Mouse (Mus musculus): Measurements from ENCODE around the gene Cutc. TPM values are rescaled to one million over a fixed set of nuclear protein-coding genes. Genes with fewer than 3 reads are reported as not detected.

The Cutc gene
- 1 to 10 TPM; 3.1 to 3.7 TPM for total RNA-seq (2021)

GRCm38 (mm10) chr19:43752489-43753225 is at the start of gene Cutc, which contains the start of gene Cox15:
Gene Cutc, plus strand, starts transcription at chr19:43752996.
Gene Cox15, minus strand, starts transcription at chr19:43753000.
- intact Hi-C loops (cut with DNase I): loop anchor here (10.0 kb wide), 1 partner anchor 192 kb away; the partner anchor contains the start of gene Dnmbp
- DNase-seq (ENCODE audit: extremely low spot score in 1 of 2, low spot score in 2 of 2): peak; percentile 92 to 98

- intact Hi-C loops (cut with DNase I): no loop called here
- DNase-seq (ENCODE audit: extremely low spot score in 1 of 2, low spot score in 2 of 2): no peak
Measured at GRCm38 (mm10) chr19:43704211-43704610, 48.6 kb upstream of the Cutc start.

- intact Hi-C loops (cut with DNase I): no loop called here
- no peak for DNase-seq (ENCODE audit: extremely low spot score in 1 of 2, low spot score in 2 of 2)
Measured at GRCm38 (mm10) chr19:43704787-43705497, 47.9 kb upstream of the Cutc start.

- intact Hi-C loops (cut with DNase I): no loop called here
- no peak for DNase-seq (ENCODE audit: extremely low spot score in 1 of 2, low spot score in 2 of 2)
Measured at GRCm38 (mm10) chr19:43708206-43708605, 44.6 kb upstream of the Cutc start.

- intact Hi-C loops (cut with DNase I): no loop called here
Measured at GRCm38 (mm10) chr19:43709317-43709716, 43.5 kb upstream of the Cutc start.

GRCm38 (mm10) chr19:43711159-43711916 is 41.5 kb upstream of the Cutc start:
- intact Hi-C loops (cut with DNase I): no loop called here
- DNase-seq (ENCODE audit: extremely low spot score in 1 of 2, low spot score in 2 of 2): no peak

More at GRCm38 (mm10) chr19:43709317-43709716, 43.5 kb upstream of the Cutc start:
- DNase-seq (ENCODE audit: extremely low spot score in 1 of 2, low spot score in 2 of 2): no peak

- no peak for DNase-seq (ENCODE audit: extremely low spot score in 1 of 2, low spot score in 2 of 2)
- intact Hi-C loops (cut with DNase I): no loop called here
Measured at GRCm38 (mm10) chr19:43711971-43712370, 40.8 kb upstream of the Cutc start.

GRCm38 (mm10) chr19:43720061-43720460 is 32.7 kb upstream of the Cutc start:
- DNase-seq (ENCODE audit: extremely low spot score in 1 of 2, low spot score in 2 of 2): no peak
- intact Hi-C loops (cut with DNase I): no loop called here

GRCm38 (mm10) chr19:43722891-43723290 is 29.9 kb upstream of the Cutc start:
- intact Hi-C loops (cut with DNase I): no loop called here

GRCm38 (mm10) chr19:43723501-43723900 is 29.3 kb upstream of the Cutc start:
- DNase-seq (ENCODE audit: extremely low spot score in 1 of 2, low spot score in 2 of 2): no peak
- intact Hi-C loops (cut with DNase I): no loop called here

More at GRCm38 (mm10) chr19:43722891-43723290, 29.9 kb upstream of the Cutc start:
- no peak for DNase-seq (ENCODE audit: extremely low spot score in 1 of 2, low spot score in 2 of 2)

- intact Hi-C loops (cut with DNase I): no loop called here
Measured at GRCm38 (mm10) chr19:43724194-43724593, 28.6 kb upstream of the Cutc start.

GRCm38 (mm10) chr19:43724821-43725220 is 28.0 kb upstream of the Cutc start:
- intact Hi-C loops (cut with DNase I): no loop called here
- no peak for DNase-seq (ENCODE audit: extremely low spot score in 1 of 2, low spot score in 2 of 2)

More at GRCm38 (mm10) chr19:43724194-43724593, 28.6 kb upstream of the Cutc start:
- no peak for DNase-seq (ENCODE audit: extremely low spot score in 1 of 2, low spot score in 2 of 2)

- DNase-seq (ENCODE audit: extremely low spot score in 1 of 2, low spot score in 2 of 2): no peak
- intact Hi-C loops (cut with DNase I): no loop called here
Measured at GRCm38 (mm10) chr19:43726510-43727146, 26.2 kb upstream of the Cutc start.

GRCm38 (mm10) chr19:43729296-43730036 is 23.3 kb upstream of the Cutc start:
- DNase-seq (ENCODE audit: extremely low spot score in 1 of 2, low spot score in 2 of 2): no peak
- intact Hi-C loops (cut with DNase I): loop anchor here (10.0 kb wide), 1 partner anchor 335 kb away; the partner anchor contains the start of gene Erlin1

- no peak for DNase-seq (ENCODE audit: extremely low spot score in 1 of 2, low spot score in 2 of 2)
- intact Hi-C loops (cut with DNase I): loop anchor here (10.0 kb wide), 1 partner anchor 335 kb away; the partner anchor contains the start of gene Erlin1
Measured at GRCm38 (mm10) chr19:43730037-43730428, 22.8 kb upstream of the Cutc start.

- no peak for DNase-seq (ENCODE audit: extremely low spot score in 1 of 2, low spot score in 2 of 2)
- intact Hi-C loops (cut with DNase I): loop anchor here (10.0 kb wide), 1 partner anchor 334 kb away; the partner anchor contains the start of gene Erlin1
Measured at GRCm38 (mm10) chr19:43731157-43731556, 21.6 kb upstream of the Cutc start.

GRCm38 (mm10) chr19:43738409-43738808 is 14.4 kb upstream of the Cutc start:
- intact Hi-C loops (cut with DNase I): loop anchor here (10.0 kb wide), 1 partner anchor 326 kb away; the partner anchor contains the start of gene Erlin1

GRCm38 (mm10) chr19:43743401-43743800 is 9.4 kb upstream of the Cutc start:
- intact Hi-C loops (cut with DNase I): no loop called here
- DNase-seq (ENCODE audit: extremely low spot score in 1 of 2, low spot score in 2 of 2): no peak

More at GRCm38 (mm10) chr19:43738409-43738808, 14.4 kb upstream of the Cutc start:
- DNase-seq (ENCODE audit: extremely low spot score in 1 of 2, low spot score in 2 of 2): no peak
